ENCODE assay signal across 9 mouse cellular contexts in genomic region chr17:10326596-10327045, GRCm38 (mm10). TPM values are rescaled to one million over a fixed set of nuclear protein-coding genes. Genes with fewer than 3 reads are reported as not detected.
A peak's percentile ranks its signal among the peaks of the same experiment; 100 is the strongest.
DNase-seq lines count a peak whose midpoint lies in the region; ATAC-seq and TF ChIP-seq lines count a peak whose summit lies in the region.
"Had no signal": no experiment of that assay in that cellular context is flagged by ENCODE, and none has a peak within 500 bp of the region (broad histone marks: within the 10 kb centered on the region; RNA-seq: fewer than 3 reads in every experiment).

No protein-coding gene starts in this region.

- intact Hi-C loops in heart, postnatal 14 days (cut with DNase I) = loop anchor here (10.0 kb wide), 1 partner anchor 738 kb away; no protein-coding TSS in a partner anchor

- peaks cover 47% of the 10 kb centered on the region for H3K4me1 ChIP-seq in forebrain, embryonic 13.5 days

- no peak overlapping the region for H3K9ac ChIP-seq in forebrain, embryonic 13.5 days
- H3K9ac ChIP-seq: neural tube, embryonic 12.5 days had no signal

- peak in 1 of 2 experiments; percentile 46 for DNase-seq in layer of hippocampus, adult 2 months (ENCODE audit: low spot score in 2 of 2)
- no peak for DNase-seq in layer of hippocampus, adult 8-10 months (ENCODE audit: low spot score in 2 of 2)
- peak; percentile 44 for DNase-seq in R1 (ENCODE audit: low read depth, low spot score)
- peak; percentile 73 to 84 for DNase-seq in heart, postnatal 14 days
- peak; percentile 84 for DNase-seq in lung, postnatal 25 days (ENCODE audit: low spot score)
- DNase-seq in frontal cortex, adult 2 months (ENCODE audit: extremely low spot score in 1 of 2, low spot score in 1 of 2) = no peak

- ATAC-seq in common myeloid progenitor, adult 5-6 weeks (replicated peaks; ENCODE audit: low read depth, poor library complexity, severe bottlenecking) = peak; percentile 87
- no peak for ATAC-seq in forebrain, embryonic 13.5 days

- H3K27me3 ChIP-seq in forebrain, embryonic 13.5 days = no peaks in the 10 kb centered on the region
- H3K27me3 ChIP-seq: neural tube, embryonic 12.5 days had no signal

- H3K9me3 ChIP-seq in forebrain, embryonic 13.5 days (replicated peaks) = peaks cover 4% of the 10 kb centered on the region; the same call in 1 of the 2 replicates
- H3K9me3 ChIP-seq: neural tube, embryonic 12.5 days had no signal

- 74% methylated on average over 3 of the region's 3 CpGs for WGBS in forebrain, embryonic 13.5 days

- H3K4me3 ChIP-seq in layer of hippocampus, adult 2 months = no peak overlapping the region
- no peak overlapping the region for H3K4me3 ChIP-seq in forebrain, embryonic 13.5 days
- H3K4me3 ChIP-seq: neural tube, embryonic 12.5 days had no signal

- H3K27ac ChIP-seq in layer of hippocampus, adult 2 months = peak overlapping the region; percentile 73
- no peak overlapping the region for H3K27ac ChIP-seq in forebrain, embryonic 13.5 days
- H3K27ac ChIP-seq: neural tube, embryonic 12.5 days had no signal

- H3K36me3 ChIP-seq in forebrain, embryonic 13.5 days (ENCODE audit: poor library complexity, severe bottlenecking) = peaks cover 8% of the 10 kb centered on the region; the same call in 1 of the 2 replicates
- H3K36me3 ChIP-seq: neural tube, embryonic 12.5 days had no signal

- no peak overlapping the region for H3K4me2 ChIP-seq in forebrain, embryonic 13.5 days
- H3K4me2 ChIP-seq: neural tube, embryonic 12.5 days had no signal

- peak; percentile 62 for TF ChIP-seq CTCF in layer of hippocampus, adult 2 months (conservative IDR thresholded peaks at IDR 0.05)

RNA-seq across cellular contexts. Expression of gene Qk, which starts 7.0 kb away (rescaled TPM):
- total RNA-seq in layer of hippocampus, adult 2 months (2021) = 100 to 1,000 TPM; 364 to 385 TPM
- total RNA-seq in layer of hippocampus, adult 8-10 months (2022) = 100 to 1,000 TPM; 354 to 447 (median 412) TPM
- total RNA-seq in common myeloid progenitor, adult 5-6 weeks (2017) = 67.2 and 79.6 TPM in 2 replicates
- 100 to 1,000 TPM; 417 to 428 TPM for total RNA-seq in heart, postnatal 14 days (2021)
- 275 and 300 TPM in 2 replicates for polyA plus RNA-seq in frontal cortex, adult 2 months (2012; rRNA removed)
- polyA plus RNA-seq in forebrain, embryonic 13.5 days (2015; fragmentation: Nextera tagmentation; extraction: Ambion mirVana) = 54.1 and 56.1 TPM in 2 replicates

Comparison
In these comparisons a context has a peak if more than half of its experiments do, and no peak if none do; other contexts are left out.
1. DNase-seq: peak in R1 (single experiment), heart, postnatal 14 days (2 of 2) and lung, postnatal 25 days (single experiment); none in layer of hippocampus, adult 8-10 months (0 of 2) and frontal cortex, adult 2 months (0 of 2).